Mouse (Mus musculus): ENCODE results near the gene Olfr49. TPM values are rescaled to one million over a fixed set of nuclear protein-coding genes. Genes with fewer than 3 reads are reported as not detected.

The Olfr49 gene
- polyA plus RNA-seq, 1 experiment from 2014 or later = not detected

GRCm38 (mm10) chr14:54259003-54259721, 25.6 kb downstream of the Olfr49 start:
- DNase-seq (ENCODE audit: low spot score) = peak; percentile 97
- Histone ChIP-seq H3K36me3 (replicated peaks) (peaks cover 14% of the 10 kb centered on the region), H3K4me3 (peak overlapping the region; percentile 75), H3K27ac (replicated peaks) (peak overlapping the region; percentile 84), H3K4me1 (peaks cover 30% of the 10 kb centered on the region), H3K27me3 (replicated peaks; ENCODE audit: low read depth, poor library complexity, severe bottlenecking) (no peaks in the 10 kb centered on the region), H3K9me3 (no peaks in the 10 kb centered on the region)
- under 1% methylated on average over 35 of the region's 35 CpGs for WGBS

GRCm38 (mm10) chr14:54258131-54258670, 26.5 kb downstream of the Olfr49 start:
- H3K9me3 ChIP-seq = no peaks in the 10 kb centered on the region
- no peak for DNase-seq (ENCODE audit: low spot score)
- peaks cover 33% of the 10 kb centered on the region for H3K4me1 ChIP-seq
- peak overlapping the region; percentile 75 for H3K4me3 ChIP-seq
- peaks cover 7% of the 10 kb centered on the region for H3K36me3 ChIP-seq (replicated peaks)
- 69% methylated on average over 7 of the region's 7 CpGs for WGBS
- no peak overlapping the region for H3K27ac ChIP-seq (replicated peaks)
- H3K27me3 ChIP-seq (replicated peaks; ENCODE audit: low read depth, poor library complexity, severe bottlenecking) = no peaks in the 10 kb centered on the region

GRCm38 (mm10) chr14:54254670-54255202, 30.0 kb downstream of the Olfr49 start:
- H3K4me3 ChIP-seq = peak overlapping the region; percentile 82
- 68% methylated on average over 12 of the region's 12 CpGs for WGBS
- no peaks in the 10 kb centered on the region for H3K27me3 ChIP-seq (replicated peaks; ENCODE audit: low read depth, poor library complexity, severe bottlenecking)
- no peak for DNase-seq (ENCODE audit: low spot score)
- H3K36me3 ChIP-seq (replicated peaks) = peaks cover 5% of the 10 kb centered on the region; the same call in 1 of the 2 replicates
- H3K9me3 ChIP-seq = no peaks in the 10 kb centered on the region
- H3K4me1 ChIP-seq = peaks cover 44% of the 10 kb centered on the region
- peak overlapping the region; percentile 86; the same call in 1 of the 2 replicates for H3K27ac ChIP-seq (replicated peaks)

- Histone ChIP-seq H3K36me3 (replicated peaks) (peaks cover 14% of the 10 kb centered on the region; the same call in 1 of the 2 replicates), H3K27me3 (replicated peaks; ENCODE audit: low read depth, poor library complexity, severe bottlenecking) (no peaks in the 10 kb centered on the region), H3K4me3 (peak within 1 kb of the TSS; percentile 82), H3K9me3 (no peaks in the 10 kb centered on the region), H3K27ac (replicated peaks) (peak within 1 kb of the TSS; percentile 86), H3K4me1 (peaks cover 44% of the 10 kb centered on the region)
- WGBS = under 1% methylated on average over 39 of the region's 39 CpGs
- peak; percentile 98 for DNase-seq (ENCODE audit: low spot score)
Observed at GRCm38 (mm10) chr14:54253741-54254291, 30.9 kb downstream of the Olfr49 start, which contains the start of the genes Dad1 and Abhd4. TSS of gene Dad1 (minus strand) at chr14:54254104. TSS of gene Abhd4 (plus strand) at chr14:54254188.

GRCm38 (mm10) chr14:54250122-54250521, 34.6 kb downstream of the Olfr49 start:
- H3K4me1 ChIP-seq = peaks cover 42% of the 10 kb centered on the region
- 74% methylated on average over 4 of the region's 4 CpGs for WGBS
- no peaks in the 10 kb centered on the region for H3K9me3 ChIP-seq
- peaks cover 46% of the 10 kb centered on the region for H3K36me3 ChIP-seq (replicated peaks)
- no peak overlapping the region for H3K4me3 ChIP-seq
- H3K27ac ChIP-seq (replicated peaks) = no peak overlapping the region
- no peaks in the 10 kb centered on the region for H3K27me3 ChIP-seq (replicated peaks; ENCODE audit: low read depth, poor library complexity, severe bottlenecking)
- no peak for DNase-seq (ENCODE audit: low spot score)

GRCm38 (mm10) chr14:54249326-54249725, 35.4 kb downstream of the Olfr49 start:
- H3K4me1 ChIP-seq = peaks cover 35% of the 10 kb centered on the region
- no peak overlapping the region for H3K4me3 ChIP-seq
- no peak overlapping the region for H3K27ac ChIP-seq (replicated peaks)
- WGBS = 71% methylated on average over 9 of the region's 9 CpGs
- no peaks in the 10 kb centered on the region for H3K9me3 ChIP-seq
- H3K36me3 ChIP-seq (replicated peaks) = peaks cover 51% of the 10 kb centered on the region
- no peaks in the 10 kb centered on the region for H3K27me3 ChIP-seq (replicated peaks; ENCODE audit: low read depth, poor library complexity, severe bottlenecking)
- DNase-seq (ENCODE audit: low spot score) = no peak

- WGBS = 87% methylated on average over 3 of the region's 3 CpGs
- Histone ChIP-seq H3K4me1 (peaks cover 26% of the 10 kb centered on the region; the same call in 1 of the 2 replicates), H3K27me3 (replicated peaks; ENCODE audit: low read depth, poor library complexity, severe bottlenecking) (no peaks in the 10 kb centered on the region), H3K36me3 (replicated peaks) (peaks cover 79% of the 10 kb centered on the region), H3K27ac (replicated peaks) (no peak overlapping the region), H3K9me3 (no peaks in the 10 kb centered on the region), H3K4me3 (no peak overlapping the region)
- no peak for DNase-seq (ENCODE audit: low spot score)
Observed at GRCm38 (mm10) chr14:54246232-54246631, 38.5 kb downstream of the Olfr49 start.

GRCm38 (mm10) chr14:54244183-54244582, 40.6 kb downstream of the Olfr49 start:
- no peaks in the 10 kb centered on the region for H3K27me3 ChIP-seq (replicated peaks; ENCODE audit: low read depth, poor library complexity, severe bottlenecking)
- WGBS = 73% methylated on average over 3 of the region's 3 CpGs
- no peak for DNase-seq (ENCODE audit: low spot score)

GRCm38 (mm10) chr14:54240542-54240941, 44.2 kb downstream of the Olfr49 start:
- WGBS = 88% methylated on average over 5 of the region's 5 CpGs
- H3K36me3 ChIP-seq (replicated peaks) = peaks cover 62% of the 10 kb centered on the region

More at GRCm38 (mm10) chr14:54244183-54244582, 40.6 kb downstream of the Olfr49 start:
- peaks cover 84% of the 10 kb centered on the region for H3K36me3 ChIP-seq (replicated peaks)
- peaks cover 13% of the 10 kb centered on the region; the same call in 1 of the 2 replicates for H3K4me1 ChIP-seq
- H3K27ac ChIP-seq (replicated peaks) = no peak overlapping the region
- no peaks in the 10 kb centered on the region for H3K9me3 ChIP-seq
- no peak overlapping the region for H3K4me3 ChIP-seq

GRCm38 (mm10) chr14:54239002-54239736, 45.6 kb downstream of the Olfr49 start:
- H3K27me3 ChIP-seq (replicated peaks; ENCODE audit: low read depth, poor library complexity, severe bottlenecking) = no peaks in the 10 kb centered on the region
- H3K9me3 ChIP-seq = no peaks in the 10 kb centered on the region
- 0 out of 2 replicates have a peak, but pooled peaks cover 4% of the 10 kb centered on the region for H3K4me1 ChIP-seq
- peak; percentile 78 for DNase-seq (ENCODE audit: low spot score)
- 24% methylated on average over 7 of the region's 7 CpGs for WGBS
- peaks cover 67% of the 10 kb centered on the region for H3K36me3 ChIP-seq (replicated peaks)
- no peak overlapping the region for H3K27ac ChIP-seq (replicated peaks)
- no peak overlapping the region for H3K4me3 ChIP-seq

More at GRCm38 (mm10) chr14:54240542-54240941, 44.2 kb downstream of the Olfr49 start:
- DNase-seq (ENCODE audit: low spot score) = no peak
- H3K4me3 ChIP-seq = no peak overlapping the region
- H3K27me3 ChIP-seq (replicated peaks; ENCODE audit: low read depth, poor library complexity, severe bottlenecking) = no peaks in the 10 kb centered on the region
- no peak overlapping the region for H3K27ac ChIP-seq (replicated peaks)
- 0 out of 2 replicates have a peak, but pooled peaks cover 6% of the 10 kb centered on the region for H3K4me1 ChIP-seq
- no peaks in the 10 kb centered on the region for H3K9me3 ChIP-seq

GRCm38 (mm10) chr14:54236881-54237280, 47.9 kb downstream of the Olfr49 start:
- 93% methylated on average over 5 of the region's 5 CpGs for WGBS
- no peak overlapping the region for H3K27ac ChIP-seq (replicated peaks)
- peaks cover 10% of the 10 kb centered on the region for H3K4me1 ChIP-seq
- H3K4me3 ChIP-seq = no peak overlapping the region
- H3K27me3 ChIP-seq (replicated peaks; ENCODE audit: low read depth, poor library complexity, severe bottlenecking) = no peaks in the 10 kb centered on the region
- peaks cover 48% of the 10 kb centered on the region for H3K36me3 ChIP-seq (replicated peaks)
- no peak for DNase-seq (ENCODE audit: low spot score)
- no peaks in the 10 kb centered on the region for H3K9me3 ChIP-seq
